Mouse (Mus musculus) lung, adult 2 months (tissue): ENCODE data around the gene Zfr2.

Source experiments
- CTCF ChIP-seq: fragments of 200-500 bp; IDR thresholded peaks from 2 replicates; pipeline ENCODE4 v1.5.1; 2011; ENCODE audit warnings: mild to moderate bottlenecking, low read length, control low read depth; ENCODE audit not compliant: insufficient read depth
- POLR2A ChIP-seq: fragments of 200-500 bp; IDR thresholded peaks from 2 replicates; pipeline ENCODE4 v1.6.1; 2011; ENCODE audit warnings: low read depth, mild to moderate bottlenecking, control low read depth, low read length, borderline replicate concordance; ENCODE audit errors: extremely low read depth

- TF ChIP-seq POLR2A (0 out of 2 replicates have a peak, but pooled peaks have one; percentile 7), CTCF (no peak)
Measured at GRCm38 (mm10) chr10:81193991-81194774, 38.8 kb upstream of the Zfr2 start.
